Mouse (Mus musculus) midbrain, embryonic 15.5 days (tissue): ENCODE measurements around the gene Ccdc191. TPM values are rescaled to one million over a fixed set of nuclear protein-coding genes. Genes with fewer than 3 reads are reported as not detected.

Experiments used
- ATAC-seq: fragments of 200-750 bp; cut with Nextera tagmentation; replicated peaks from 2 replicates; pipeline ENCODE4 v1.8.0; 2017; ENCODE audit warnings: moderate TSS enrichment
- H3K27ac ChIP-seq: fragments of 300-500 bp; sonication (generic); 2 replicates; pipeline ENCODE4 v1.5.1; 2015; ENCODE audit warnings: mild to moderate bottlenecking, inconsistent platforms
- H3K27me3 ChIP-seq: fragments of 300-500 bp; sonication (generic); replicated peaks from 2 replicates; pipeline ENCODE4 v1.6.1; 2015; ENCODE audit warnings: inconsistent platforms
- H3K36me3 ChIP-seq: fragments of 300-500 bp; sonication (generic); replicated peaks from 2 replicates; pipeline ENCODE4 v1.6.1; 2015; ENCODE audit warnings: inconsistent platforms
- H3K4me1 ChIP-seq: fragments of 300-500 bp; sonication (generic); 2 replicates; pipeline ENCODE4 v1.6.1; 2015; ENCODE audit warnings: inconsistent platforms
- H3K4me2 ChIP-seq: fragments of 300-500 bp; sonication (generic); 2 replicates; pipeline ENCODE4 v1.6.1; 2015; ENCODE audit warnings: inconsistent platforms, mild to moderate bottlenecking, moderate library complexity
- H3K4me3 ChIP-seq: fragments of 300-500 bp; sonication (generic); 2 replicates; pipeline ENCODE4 v1.5.1; 2015; ENCODE audit warnings: mild to moderate bottlenecking, inconsistent platforms
- H3K9ac ChIP-seq: fragments of 300-500 bp; sonication (generic); 2 replicates; pipeline ENCODE4 v1.6.1; 2015; ENCODE audit warnings: mild to moderate bottlenecking, inconsistent platforms
- H3K9me3 ChIP-seq: fragments of 300-500 bp; sonication (generic); 2 replicates; pipeline ENCODE4 v1.6.1; 2016; ENCODE audit warnings: inconsistent platforms
- WGBS: fragments of 180-500 bp; shearing (Covaris S2); methylation state at CpG from one replicate; pipeline ENCODE4 v1.1.7; 2015; ENCODE audit warnings: mixed read lengths; 5-methylcytosine and 5-hydroxymethylcytosine counted together
- microRNA-seq: library from miRNA; unstranded; fragments of <30 nt; microRNA quantifications from one replicate; pipeline ENCODE4, GENCODE M21; 2016
- polyA plus RNA-seq: library from polyadenylated mRNA; unstranded; fragments of >200 nt; fragmentation: Nextera tagmentation; extraction: Ambion mirVana; gene quantifications from 2 replicates; pipeline ENCODE4 v1.2.1, GENCODE M21; 2015

Ccdc191 gene
- polyA plus RNA-seq, 1 experiment from 2014 or later, result 8.0 TPM

GRCm38 (mm10) chr16:43999541-43999940, 109.9 kb downstream of the Ccdc191 start:
- H3K4me1 ChIP-seq, result no peaks in the 10 kb centered on the region
- no peak overlapping the region for H3K27ac ChIP-seq
- no peak for ATAC-seq
- H3K4me3 ChIP-seq, result no peak overlapping the region
- no peaks in the 10 kb centered on the region for H3K27me3 ChIP-seq
- no peaks in the 10 kb centered on the region for H3K36me3 ChIP-seq
- WGBS, result 79% methylated on average over 5 of the region's 5 CpGs
- no peaks in the 10 kb centered on the region for H3K9me3 ChIP-seq
- H3K9ac ChIP-seq, result no peak overlapping the region
- H3K4me2 ChIP-seq, result no peak overlapping the region

GRCm38 (mm10) chr16:44002086-44002485, 112.5 kb downstream of the Ccdc191 start:
- no peak for ATAC-seq
- H3K4me3 ChIP-seq, result no peak overlapping the region
- no peaks in the 10 kb centered on the region for H3K9me3 ChIP-seq
- no peak overlapping the region for H3K9ac ChIP-seq
- no peaks in the 10 kb centered on the region for H3K36me3 ChIP-seq
- no peak overlapping the region for H3K4me2 ChIP-seq
- no peaks in the 10 kb centered on the region for H3K4me1 ChIP-seq
- 72% methylated on average over 5 of the region's 5 CpGs for WGBS
- H3K27me3 ChIP-seq, result no peaks in the 10 kb centered on the region
- no peak overlapping the region for H3K27ac ChIP-seq

GRCm38 (mm10) chr16:44011010-44011409, 121.4 kb downstream of the Ccdc191 start:
- no peak overlapping the region for H3K27ac ChIP-seq
- H3K27me3 ChIP-seq, result no peaks in the 10 kb centered on the region
- no peaks in the 10 kb centered on the region for H3K36me3 ChIP-seq
- no peaks in the 10 kb centered on the region for H3K9me3 ChIP-seq
- no peak overlapping the region for H3K4me3 ChIP-seq
- no peak overlapping the region for H3K9ac ChIP-seq
- H3K4me1 ChIP-seq, result no peaks in the 10 kb centered on the region
- ATAC-seq, result no peak
- H3K4me2 ChIP-seq, result no peak overlapping the region
- 79% methylated on average over 5 of the region's 5 CpGs for WGBS

Small RNA genes lying within 50 kb of the gene (microRNA-seq; reads per million reads assigned to microRNA genes)
- gene Mir3470b, result not detected

Other genes starting within 250 kb of the Ccdc191 start
- gene Tigit, start 225.7 kb upstream of the Ccdc191 start, polyA plus RNA-seq, result not detected in 2 replicates
- not detected in 2 replicates for gene Drd3, start 135.8 kb upstream of the Ccdc191 start, polyA plus RNA-seq
- 17.2 and 18.1 TPM in 2 replicates for gene Qtrt2, start 37.0 kb downstream of the Ccdc191 start, polyA plus RNA-seq
- 3.3 and 3.7 TPM in 2 replicates for gene Zdhhc23, start 90.0 kb downstream of the Ccdc191 start, polyA plus RNA-seq
- gene Gramd1c, start 173.5 kb downstream of the Ccdc191 start, polyA plus RNA-seq, result 2.5 and 3.0 TPM in 2 replicates
- 128 and 133 TPM in 2 replicates for gene Atp6v1a, start 249.9 kb downstream of the Ccdc191 start, polyA plus RNA-seq